Mouse (Mus musculus): Measurements from ENCODE around the gene Ly6g6c. TPM values are rescaled to one million over a fixed set of nuclear protein-coding genes. Genes with fewer than 3 reads are reported as not detected.

The Ly6g6c gene
- polyA plus RNA-seq, 1 experiment from 2014 or later = not detected

- Histone ChIP-seq H3K9ac (no peak overlapping the region), H3K4me3 (peak overlapping the region; percentile 26; the same call in 1 of the 2 replicates), H3K36me3 (peaks cover 27% of the 10 kb centered on the region), H3K4me2 (replicated peaks) (peak overlapping the region; percentile 61), H3K4me1 (peaks cover 31% of the 10 kb centered on the region), H3K27me3 (replicated peaks) (peaks cover 26% of the 10 kb centered on the region), H3K27ac (no peak overlapping the region), H3K9me3 (no peaks in the 10 kb centered on the region)
- WGBS = 32% methylated on average over 10 of the region's 10 CpGs
- no peak for ATAC-seq (ENCODE audit: low FRiP score, low read depth)
These were observed 760 bp upstream of the Ly6g6c start for GRCm38 (mm10) chr17:35064378-35064877.

GRCm38 (mm10) chr17:35066084-35066483 lies 896 bp downstream of the Ly6g6c start, which contains the start of gene Mpig6b:
Gene Mpig6b (minus strand): TSS chr17:35066184.
- WGBS = 49% methylated on average over 10 of the region's 10 CpGs
- no peak within 1 kb of the TSS for H3K27ac ChIP-seq

GRCm38 (mm10) chr17:35068213-35068914 lies 3.2 kb downstream of the Ly6g6c start:
- Histone ChIP-seq H3K4me3 (no peak overlapping the region), H3K36me3 (peaks cover 1% of the 10 kb centered on the region; the same call in 1 of the 2 replicates), H3K27me3 (replicated peaks) (peaks cover 26% of the 10 kb centered on the region), H3K9me3 (no peaks in the 10 kb centered on the region), H3K27ac (no peak overlapping the region), H3K4me2 (replicated peaks) (no peak overlapping the region), H3K4me1 (peaks cover 16% of the 10 kb centered on the region), H3K9ac (no peak overlapping the region)
- ATAC-seq (ENCODE audit: low FRiP score, low read depth) = no peak
- WGBS = 87% methylated on average over 17 of the region's 17 CpGs

More at GRCm38 (mm10) chr17:35066084-35066483, 896 bp downstream of the Ly6g6c start, which contains the start of gene Mpig6b:
- peaks cover 21% of the 10 kb centered on the region for H3K36me3 ChIP-seq
- ATAC-seq (ENCODE audit: low FRiP score, low read depth) = no peak
- peak within 1 kb of the TSS; percentile 26 for H3K4me3 ChIP-seq
- H3K9me3 ChIP-seq = no peaks in the 10 kb centered on the region
- H3K9ac ChIP-seq = peak within 1 kb of the TSS; percentile 40; the same call in 1 of the 2 replicates
- H3K27me3 ChIP-seq (replicated peaks) = peaks cover 26% of the 10 kb centered on the region
- peaks cover 16% of the 10 kb centered on the region for H3K4me1 ChIP-seq
- peak within 1 kb of the TSS; percentile 61 for H3K4me2 ChIP-seq (replicated peaks)

GRCm38 (mm10) chr17:35070556-35071229 lies 5.5 kb downstream of the Ly6g6c start:
- Histone ChIP-seq H3K27ac (no peak overlapping the region), H3K9ac (no peak overlapping the region), H3K4me1 (peaks cover 2% of the 10 kb centered on the region; the same call in 1 of the 2 replicates), H3K36me3 (no peaks in the 10 kb centered on the region), H3K9me3 (no peaks in the 10 kb centered on the region), H3K27me3 (replicated peaks) (peaks cover 16% of the 10 kb centered on the region), H3K4me2 (replicated peaks) (no peak overlapping the region), H3K4me3 (no peak overlapping the region)
- ATAC-seq (ENCODE audit: low FRiP score, low read depth) = no peak
- WGBS = 58% methylated on average over 6 of the region's 6 CpGs

GRCm38 (mm10) chr17:35071454-35071853 lies 6.3 kb downstream of the Ly6g6c start:
- Histone ChIP-seq H3K27ac (no peak overlapping the region), H3K27me3 (replicated peaks) (peaks cover 11% of the 10 kb centered on the region), H3K9ac (no peak overlapping the region), H3K36me3 (no peaks in the 10 kb centered on the region), H3K9me3 (no peaks in the 10 kb centered on the region), H3K4me2 (replicated peaks) (no peak overlapping the region), H3K4me3 (no peak overlapping the region), H3K4me1 (0 out of 2 replicates have a peak, but pooled peaks cover 1% of the 10 kb centered on the region)
- WGBS = 74% methylated on average over 9 of the region's 9 CpGs
- ATAC-seq (ENCODE audit: low FRiP score, low read depth) = no peak

- Histone ChIP-seq H3K4me1 (peaks cover 18% of the 10 kb centered on the region), H3K4me2 (replicated peaks) (no peak overlapping the region), H3K9ac (no peak overlapping the region), H3K27ac (no peak overlapping the region), H3K36me3 (no peaks in the 10 kb centered on the region), H3K9me3 (no peaks in the 10 kb centered on the region), H3K4me3 (no peak overlapping the region), H3K27me3 (replicated peaks) (0 out of 2 replicates have a peak, but pooled peaks cover 2% of the 10 kb centered on the region)
- WGBS = 44% methylated on average over 17 of the region's 17 CpGs
- no peak for ATAC-seq (ENCODE audit: low FRiP score, low read depth)
These were observed 8.9 kb downstream of the Ly6g6c start for GRCm38 (mm10) chr17:35074097-35074496.

GRCm38 (mm10) chr17:35076507-35077176 lies 11.5 kb downstream of the Ly6g6c start, which contains the start of gene Ly6g6e:
Gene Ly6g6e (plus strand): TSS chr17:35076902.
- Histone ChIP-seq H3K4me3 (peak within 1 kb of the TSS; percentile 7; the same call in 1 of the 2 replicates), H3K27me3 (replicated peaks) (0 out of 2 replicates have a peak, but pooled peaks cover 2% of the 10 kb centered on the region), H3K4me1 (peaks cover 18% of the 10 kb centered on the region), H3K27ac (no peak within 1 kb of the TSS), H3K4me2 (replicated peaks) (peak within 1 kb of the TSS; percentile 54), H3K36me3 (no peaks in the 10 kb centered on the region), H3K9me3 (no peaks in the 10 kb centered on the region), H3K9ac (peak within 1 kb of the TSS; percentile 45)
- WGBS = 26% methylated on average over 10 of the region's 10 CpGs
- ATAC-seq (ENCODE audit: low FRiP score, low read depth) = no peak

- Histone ChIP-seq H3K4me3 (peak overlapping the region; percentile 7; the same call in 1 of the 2 replicates), H3K4me2 (replicated peaks) (peak overlapping the region; percentile 54), H3K27me3 (replicated peaks) (0 out of 2 replicates have a peak, but pooled peaks cover 2% of the 10 kb centered on the region), H3K4me1 (peaks cover 18% of the 10 kb centered on the region), H3K9me3 (no peaks in the 10 kb centered on the region), H3K36me3 (no peaks in the 10 kb centered on the region), H3K27ac (no peak overlapping the region), H3K9ac (peak overlapping the region; percentile 45)
- ATAC-seq (ENCODE audit: low FRiP score, low read depth) = no peak
- 23% methylated on average over 2 of the region's 2 CpGs for WGBS
These were observed 12.1 kb downstream of the Ly6g6c start for GRCm38 (mm10) chr17:35077285-35077684.

GRCm38 (mm10) chr17:35077786-35078233 lies 12.6 kb downstream of the Ly6g6c start, which contains the start of gene Ly6g6d:
Gene Ly6g6d (minus strand): TSS chr17:35078065.
- 10% methylated on average over 14 of the region's 14 CpGs for WGBS
- Histone ChIP-seq H3K27me3 (replicated peaks) (0 out of 2 replicates have a peak, but pooled peaks cover 2% of the 10 kb centered on the region), H3K36me3 (no peaks in the 10 kb centered on the region), H3K27ac (no peak within 1 kb of the TSS), H3K9ac (peak within 1 kb of the TSS; percentile 45), H3K9me3 (no peaks in the 10 kb centered on the region), H3K4me2 (replicated peaks) (peak within 1 kb of the TSS; percentile 54), H3K4me1 (peaks cover 18% of the 10 kb centered on the region), H3K4me3 (peak within 1 kb of the TSS; percentile 7; the same call in 1 of the 2 replicates)
- no peak; the same call in 1 of the 2 replicates for ATAC-seq (ENCODE audit: low FRiP score, low read depth)

- no peaks in the 10 kb centered on the region for H3K9me3 ChIP-seq
- no peaks in the 10 kb centered on the region for H3K36me3 ChIP-seq
- H3K4me2 ChIP-seq (replicated peaks) = no peak overlapping the region
- no peak overlapping the region for H3K4me3 ChIP-seq
- no peak overlapping the region for H3K9ac ChIP-seq
- peaks cover 18% of the 10 kb centered on the region for H3K4me1 ChIP-seq
- 80% methylated on average over 9 of the region's 9 CpGs for WGBS
- H3K27ac ChIP-seq = no peak overlapping the region
- 0 out of 2 replicates have a peak, but pooled peaks cover 2% of the 10 kb centered on the region for H3K27me3 ChIP-seq (replicated peaks)
- ATAC-seq (ENCODE audit: low FRiP score, low read depth) = no peak
These were observed 14.6 kb downstream of the Ly6g6c start for GRCm38 (mm10) chr17:35079778-35080177.

- Histone ChIP-seq H3K4me2 (replicated peaks) (no peak overlapping the region), H3K36me3 (no peaks in the 10 kb centered on the region), H3K9me3 (no peaks in the 10 kb centered on the region), H3K4me3 (no peak overlapping the region), H3K27me3 (replicated peaks) (0 out of 2 replicates have a peak, but pooled peaks cover 2% of the 10 kb centered on the region), H3K9ac (no peak overlapping the region), H3K27ac (no peak overlapping the region), H3K4me1 (peaks cover 18% of the 10 kb centered on the region)
- 64% methylated on average over 6 of the region's 6 CpGs for WGBS
- ATAC-seq (ENCODE audit: low FRiP score, low read depth) = no peak
These were observed 15.1 kb downstream of the Ly6g6c start for GRCm38 (mm10) chr17:35080248-35080647.
